Mouse (Mus musculus): Measurements from ENCODE around the gene Zzz3. TPM values are rescaled to one million over a fixed set of nuclear protein-coding genes. Genes with fewer than 3 reads are reported as not detected.

Zzz3 gene
- total RNA-seq (2014; rRNA removed) (32.7 and 43.4 TPM in 2 replicates), polyA plus RNA-seq (2015; fragmentation: Nextera tagmentation; extraction: Ambion mirVana) (16.1 and 22.6 TPM in 2 replicates)

- Histone ChIP-seq H3K27ac (ENCODE audit: low read depth, low read length) (peak within 1 kb of the TSS; percentile 99), H3K4me1 (ENCODE audit: insufficient read depth) (no peaks in the 10 kb centered on the region), H3K4me3 (ENCODE audit: low read depth, low read length) (peak within 1 kb of the TSS; percentile 85), H3K9me3 (ENCODE audit: low read length) (no peaks in the 10 kb centered on the region), H3K36me3 (ENCODE audit: insufficient read depth) (peaks cover 6% of the 10 kb centered on the region; the same call in 1 of the 2 replicates), H3K9ac (peak within 1 kb of the TSS; percentile 89), H3K27me3 (ENCODE audit: insufficient read depth, low read length) (no peaks in the 10 kb centered on the region), H3K4me2 (ENCODE audit: low read depth) (peak within 1 kb of the TSS; percentile 80)
- peak; percentile 93 for DNase-seq
- TF ChIP-seq CTCF (IDR thresholded peaks at IDR 0.05; ENCODE audit: low read depth) = peak; percentile 85
- peak; percentile 93 for ATAC-seq
- WGBS = under 1% methylated on average over 85 of the region's 108 CpGs
Observed at GRCm38 (mm10) chr3:152395350-152396277, at the start of gene Zzz3. TSS of gene Zzz3 (plus strand) at chr3:152395473.

DNA sequence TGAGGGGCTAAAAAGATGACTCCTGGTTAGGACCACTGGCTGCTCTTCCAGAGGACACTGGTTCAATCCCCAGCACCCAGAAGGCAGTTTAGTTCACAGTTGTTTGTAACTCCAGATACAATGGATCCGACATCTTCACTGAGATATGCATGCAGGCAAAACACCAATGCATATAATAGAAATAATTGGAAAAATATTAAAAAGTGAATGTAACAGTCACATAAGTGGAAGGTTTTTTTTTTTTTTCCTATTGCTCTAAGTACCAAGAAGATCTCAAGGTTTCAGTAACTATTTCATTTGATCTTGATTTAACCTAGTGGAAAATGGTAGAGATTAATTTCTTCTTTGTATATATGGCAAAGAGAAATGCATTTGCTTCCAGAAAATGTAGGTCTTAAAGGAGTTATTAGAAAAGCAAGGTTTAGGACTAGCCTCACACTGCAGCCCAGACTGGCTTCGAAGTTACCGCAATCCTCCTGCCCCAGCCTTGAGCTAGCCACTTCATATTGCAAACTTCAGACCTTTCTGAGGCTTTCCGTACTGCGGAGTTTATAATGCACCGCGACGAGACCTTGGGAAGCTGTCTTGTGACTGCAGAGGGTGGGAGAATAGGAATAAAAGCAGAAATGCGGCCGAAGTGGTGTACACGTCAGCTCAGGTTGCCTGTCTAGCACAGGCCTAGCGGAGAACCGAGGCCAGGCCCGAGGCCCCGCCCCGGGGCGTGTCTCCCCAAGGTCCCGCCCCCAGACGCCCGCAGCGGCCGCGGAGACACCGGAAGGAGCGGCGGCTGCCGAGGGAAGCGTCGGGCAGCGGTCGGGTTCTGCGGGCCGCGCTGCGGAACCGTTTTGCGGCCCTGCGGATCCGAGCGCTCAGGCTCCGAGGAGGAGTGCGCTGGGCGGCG, 49.3 kb upstream of the Zzz3 start, which contains the start of gene Usp33:
Gene Usp33 (plus strand): TSS at position 747 of the 901 bp plus-strand sequence.
- H3K4me1 ChIP-seq (ENCODE audit: insufficient read depth) = peaks cover 4% of the 10 kb centered on the region; the same call in 1 of the 2 replicates
- peak; percentile 100 for ATAC-seq
- WGBS = 5% methylated on average over 44 of the region's 44 CpGs

GRCm38 (mm10) chr3:152346633-152347141, 48.6 kb upstream of the Zzz3 start:
- under 1% methylated on average over 36 of the region's 54 CpGs for WGBS
- peak overlapping the region; percentile 87 for H3K4me3 ChIP-seq (ENCODE audit: low read depth, low read length)
- H3K4me1 ChIP-seq (ENCODE audit: insufficient read depth) = peaks cover 4% of the 10 kb centered on the region; the same call in 1 of the 2 replicates
- ATAC-seq (peak; percentile 7; the same call in 1 of the 2 replicates), DNase-seq (peak; percentile 60)
- peak overlapping the region; percentile 85 for H3K27ac ChIP-seq (ENCODE audit: low read depth, low read length)
- H3K36me3 ChIP-seq (ENCODE audit: insufficient read depth) = no peaks in the 10 kb centered on the region
- peak overlapping the region; percentile 85 for H3K9ac ChIP-seq
- peak overlapping the region; percentile 56 for H3K4me2 ChIP-seq (ENCODE audit: low read depth)
- no peaks in the 10 kb centered on the region for H3K27me3 ChIP-seq (ENCODE audit: insufficient read depth, low read length)
- no peak for TF ChIP-seq CTCF (IDR thresholded peaks at IDR 0.05; ENCODE audit: low read depth)
- H3K9me3 ChIP-seq (ENCODE audit: low read length) = no peaks in the 10 kb centered on the region

More for the DNA sequence above, 49.3 kb upstream of the Zzz3 start, which contains the start of gene Usp33:
- H3K4me2 ChIP-seq (ENCODE audit: low read depth) = peak within 1 kb of the TSS; percentile 56
- no peaks in the 10 kb centered on the region for H3K27me3 ChIP-seq (ENCODE audit: insufficient read depth, low read length)
- H3K9me3 ChIP-seq (ENCODE audit: low read length) = no peaks in the 10 kb centered on the region
- H3K36me3 ChIP-seq (ENCODE audit: insufficient read depth) = no peaks in the 10 kb centered on the region
- DNase-seq = peak; percentile 95
- peak within 1 kb of the TSS; percentile 87 for H3K4me3 ChIP-seq (ENCODE audit: low read depth, low read length)
- peak within 1 kb of the TSS; percentile 85 for H3K27ac ChIP-seq (ENCODE audit: low read depth, low read length)
- no peak for TF ChIP-seq CTCF (IDR thresholded peaks at IDR 0.05; ENCODE audit: low read depth)
- H3K9ac ChIP-seq = peak within 1 kb of the TSS; percentile 85

DNA sequence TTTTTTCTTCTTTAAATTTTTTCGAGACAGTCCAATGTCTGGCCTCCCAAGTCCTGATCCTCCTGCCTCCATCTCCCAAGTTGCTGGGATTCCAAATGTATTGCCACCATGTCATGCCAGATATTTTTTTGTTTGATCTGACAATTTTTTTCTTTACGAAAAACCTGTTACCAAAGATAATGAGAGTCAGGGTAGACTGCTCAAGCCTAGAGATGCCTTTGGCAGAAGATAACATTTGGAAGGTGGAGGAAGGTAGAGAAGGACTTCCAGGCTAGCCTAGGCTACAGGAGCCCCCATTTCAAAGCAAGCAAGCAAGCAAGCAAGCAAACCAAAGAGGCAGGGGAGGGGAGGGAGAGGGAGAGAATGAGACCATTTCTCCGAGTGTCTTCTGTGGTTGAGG, 48.0 kb upstream of the Zzz3 start:
- WGBS = 39% methylated on average over 3 of the region's 3 CpGs
- ATAC-seq = no peak
- Histone ChIP-seq H3K27ac (ENCODE audit: low read depth, low read length) (no peak overlapping the region), H3K9ac (peak overlapping the region; percentile 85), H3K9me3 (ENCODE audit: low read length) (no peaks in the 10 kb centered on the region), H3K36me3 (ENCODE audit: insufficient read depth) (no peaks in the 10 kb centered on the region), H3K27me3 (ENCODE audit: insufficient read depth, low read length) (no peaks in the 10 kb centered on the region), H3K4me2 (ENCODE audit: low read depth) (peak overlapping the region; percentile 56), H3K4me1 (ENCODE audit: insufficient read depth) (peaks cover 4% of the 10 kb centered on the region; the same call in 1 of the 2 replicates), H3K4me3 (ENCODE audit: low read depth, low read length) (peak overlapping the region; percentile 87)
- TF ChIP-seq CTCF (IDR thresholded peaks at IDR 0.05; ENCODE audit: low read depth) = no peak
- no peak for DNase-seq

DNA sequence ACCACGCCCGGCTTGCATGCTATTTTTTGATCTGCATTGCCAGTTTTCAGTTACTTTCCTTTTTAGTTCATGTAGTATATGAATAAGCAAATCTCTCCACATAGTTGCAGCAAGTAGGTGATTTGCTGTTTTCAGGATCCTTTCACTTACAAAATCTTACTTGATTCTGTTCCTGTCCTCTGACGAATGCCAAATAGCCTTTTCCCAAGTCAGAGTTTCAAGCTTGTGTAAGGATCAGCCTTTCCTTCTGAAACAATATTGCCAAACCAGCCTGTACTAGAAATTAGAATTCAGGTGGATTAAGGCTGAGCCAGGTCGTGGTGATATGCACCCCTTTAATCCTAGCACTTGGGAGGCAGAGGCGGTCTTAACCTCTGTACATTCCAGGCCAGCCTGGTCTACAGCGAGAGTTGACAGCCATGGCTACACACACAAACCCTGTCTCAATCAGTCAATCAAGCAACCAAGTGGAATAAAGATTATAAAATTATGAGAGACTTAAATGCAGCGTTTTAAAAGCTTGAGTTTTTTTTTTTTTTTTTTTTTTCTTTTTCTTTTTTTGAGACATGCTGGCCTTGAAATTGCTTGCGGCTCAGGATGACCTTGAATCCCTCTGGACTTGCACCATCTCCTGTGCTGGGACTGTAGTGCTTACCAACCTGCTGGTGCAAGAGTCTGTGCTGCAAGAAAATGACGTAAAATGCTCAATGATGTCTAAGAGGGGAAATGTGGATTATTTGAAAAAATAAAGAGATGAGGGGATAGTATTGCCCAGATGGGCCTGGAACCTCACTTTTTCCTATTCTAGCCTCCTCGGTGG, 47.1 kb upstream of the Zzz3 start:
- DNase-seq (no peak), ATAC-seq (no peak)
- TF ChIP-seq CTCF (IDR thresholded peaks at IDR 0.05; ENCODE audit: low read depth) = no peak
- no peak overlapping the region for H3K4me3 ChIP-seq (ENCODE audit: low read depth, low read length)
- peaks cover 4% of the 10 kb centered on the region; the same call in 1 of the 2 replicates for H3K4me1 ChIP-seq (ENCODE audit: insufficient read depth)
- H3K27me3 ChIP-seq (ENCODE audit: insufficient read depth, low read length) = no peaks in the 10 kb centered on the region
- no peak overlapping the region for H3K9ac ChIP-seq
- no peaks in the 10 kb centered on the region for H3K36me3 ChIP-seq (ENCODE audit: insufficient read depth)
- H3K9me3 ChIP-seq (ENCODE audit: low read length) = no peaks in the 10 kb centered on the region
- 89% methylated on average over 10 of the region's 10 CpGs for WGBS
- peak overlapping the region; percentile 56; the same call in 1 of the 2 replicates for H3K4me2 ChIP-seq (ENCODE audit: low read depth)
- no peak overlapping the region for H3K27ac ChIP-seq (ENCODE audit: low read depth, low read length)
